Mouse (Mus musculus) CD4-positive helper T cell, adult 2 months (primary cell): ENCODE data around the gene Negr1.

Experiments
- DNase-seq: peaks from one replicate; pipeline ENCODE4 v3.0.0-alpha.2; 2012; ENCODE audit warnings: low read depth, missing footprints, low spot score

The Negr1 gene

GRCm38 (mm10) chr3:156903925-156904576, 342.5 kb downstream of the Negr1 start:
- DNase-seq: no peak

- no peak for DNase-seq
These were observed 351.2 kb downstream of the Negr1 start for GRCm38 (mm10) chr3:156912816-156913215.

GRCm38 (mm10) chr3:156921369-156921768, 359.8 kb downstream of the Negr1 start:
- DNase-seq: no peak

GRCm38 (mm10) chr3:156923159-156923558, 361.6 kb downstream of the Negr1 start:
- no peak for DNase-seq

- DNase-seq: no peak
These were observed 363.5 kb downstream of the Negr1 start for GRCm38 (mm10) chr3:156925102-156925501.

GRCm38 (mm10) chr3:156928396-156929061, 366.9 kb downstream of the Negr1 start:
- DNase-seq: no peak

GRCm38 (mm10) chr3:156929062-156929397, 367.4 kb downstream of the Negr1 start:
- DNase-seq: no peak

GRCm38 (mm10) chr3:156929677-156930440, 368.3 kb downstream of the Negr1 start:
- no peak for DNase-seq

- no peak for DNase-seq
These were observed 369.4 kb downstream of the Negr1 start for GRCm38 (mm10) chr3:156931011-156931410.

- DNase-seq: no peak
These were observed 369.9 kb downstream of the Negr1 start for GRCm38 (mm10) chr3:156931540-156931939.

- no peak for DNase-seq
These were observed 373.2 kb downstream of the Negr1 start for GRCm38 (mm10) chr3:156934778-156935290.

- DNase-seq: no peak
These were observed 385.8 kb downstream of the Negr1 start for GRCm38 (mm10) chr3:156947404-156947803.

GRCm38 (mm10) chr3:156952970-156953369, 391.4 kb downstream of the Negr1 start:
- DNase-seq: no peak

- DNase-seq: no peak
These were observed 393.5 kb downstream of the Negr1 start for GRCm38 (mm10) chr3:156955094-156955493.

GRCm38 (mm10) chr3:156958640-156959039, 397.0 kb downstream of the Negr1 start:
- DNase-seq: no peak

GRCm38 (mm10) chr3:156968764-156969163, 407.2 kb downstream of the Negr1 start:
- no peak for DNase-seq

- DNase-seq: no peak
These were observed 409.5 kb downstream of the Negr1 start for GRCm38 (mm10) chr3:156971104-156971503.

GRCm38 (mm10) chr3:156976816-156977215, 415.2 kb downstream of the Negr1 start:
- no peak for DNase-seq

- no peak for DNase-seq
These were observed 418.6 kb downstream of the Negr1 start for GRCm38 (mm10) chr3:156980042-156980716.

GRCm38 (mm10) chr3:156982102-156982501, 420.5 kb downstream of the Negr1 start:
- no peak for DNase-seq

GRCm38 (mm10) chr3:156987113-156987512, 425.5 kb downstream of the Negr1 start:
- DNase-seq: no peak

- DNase-seq: no peak
These were observed 430.6 kb downstream of the Negr1 start for GRCm38 (mm10) chr3:156992171-156992570.
